31 mouse cellular contexts compared by ENCODE assay signal in genomic region chr7:109756291-109756690, GRCm38 (mm10). TPM values are rescaled to one million over a fixed set of nuclear protein-coding genes. Genes with fewer than 3 reads are reported as not detected.
A peak's percentile ranks its signal among the peaks of the same experiment; 100 is the strongest.
DNase-seq lines count a peak whose midpoint lies in the region; ATAC-seq and TF ChIP-seq lines count a peak whose summit lies in the region.
"Had no signal": no experiment of that assay in that cellular context is flagged by ENCODE, and none has a peak within 500 bp of the region (broad histone marks: within the 10 kb centered on the region; RNA-seq: fewer than 3 reads in every experiment).

No protein-coding gene starts in this region.

- H3K9ac ChIP-seq in kidney, embryonic 16.5 days (replicated peaks; ENCODE audit: low read length): no peak overlapping the region
- H3K9ac ChIP-seq in liver, adult 2 months (ENCODE audit: low read depth, low read length): no peak overlapping the region
- H3K9ac ChIP-seq in liver, postnatal 0 days (replicated peaks): no peak overlapping the region
- H3K9ac ChIP-seq: embryonic facial prominence, embryonic 12.5 days; embryonic facial prominence, embryonic 15.5 days; forebrain, postnatal 0 days; heart, embryonic 12.5 days; heart, embryonic 15.5 days; hindbrain, embryonic 14.5 days had no signal

- no peaks in the 10 kb centered on the region for H3K9me3 ChIP-seq in kidney, embryonic 16.5 days (ENCODE audit: low read length)
- no peaks in the 10 kb centered on the region for H3K9me3 ChIP-seq in liver, postnatal 0 days (ENCODE audit: low read length)
- H3K9me3 ChIP-seq: embryonic facial prominence, embryonic 12.5 days; embryonic facial prominence, embryonic 15.5 days; heart, embryonic 12.5 days; heart, embryonic 15.5 days had no signal

- ATAC-seq in kidney, embryonic 16.5 days (ENCODE audit: low FRiP score, low TSS enrichment): no peak
- ATAC-seq in liver, postnatal 0 days: no peak
- ATAC-seq: CD4-positive, CD25-positive, alpha-beta regulatory T cell, adult 4 months; forebrain, embryonic 14.5 days; forebrain, postnatal 0 days had no signal

- no peak overlapping the region for H3K4me3 ChIP-seq in kidney, adult 2 months (ENCODE audit: insufficient read depth, low read depth, low read length)
- no peak overlapping the region for H3K4me3 ChIP-seq in kidney, embryonic 16.5 days (ENCODE audit: low read length)
- H3K4me3 ChIP-seq in liver, adult 2 months (ENCODE audit: insufficient read depth, low read depth, low read length): no peak overlapping the region
- no peak overlapping the region for H3K4me3 ChIP-seq in liver, postnatal 0 days (ENCODE audit: low read depth, low read length)
- H3K4me3 ChIP-seq: embryonic facial prominence, embryonic 12.5 days; embryonic facial prominence, embryonic 15.5 days; heart, embryonic 12.5 days; heart, embryonic 15.5 days had no signal

- H3K27me3 ChIP-seq in kidney, adult 2 months (replicated peaks; ENCODE audit: control insufficient read depth, insufficient read depth, low read length): no peaks in the 10 kb centered on the region
- no peaks in the 10 kb centered on the region for H3K27me3 ChIP-seq in kidney, embryonic 16.5 days (ENCODE audit: insufficient read depth, low read length)
- H3K27me3 ChIP-seq in liver, adult 2 months (ENCODE audit: control insufficient read depth, insufficient read depth, low read length): no peaks in the 10 kb centered on the region
- H3K27me3 ChIP-seq in liver, postnatal 0 days (ENCODE audit: insufficient read depth, low read length): no peaks in the 10 kb centered on the region
- H3K27me3 ChIP-seq: embryonic facial prominence, embryonic 12.5 days; embryonic facial prominence, embryonic 15.5 days; heart, embryonic 12.5 days; heart, embryonic 15.5 days had no signal

- 66% methylated on average over 3 of the region's 3 CpGs for WGBS in kidney, adult 2 months
- WGBS in kidney, embryonic 16.5 days: 85% methylated on average over 3 of the region's 3 CpGs
- 80% methylated on average over 3 of the region's 3 CpGs for WGBS in liver, adult 2 months
- 85% methylated on average over 3 of the region's 3 CpGs for WGBS in liver, postnatal 0 days (ENCODE audit: insufficient replicate concordance)

- H3K79me2 ChIP-seq in liver, adult 2 months (ENCODE audit: control insufficient read depth, insufficient read depth, low read length): no peaks in the 10 kb centered on the region; the same call in 1 of the 2 replicates

- TF ChIP-seq EP300 in liver, postnatal 0 days (IDR thresholded peaks at IDR 0.05; ENCODE audit: low read depth): no peak

- H3K4me2 ChIP-seq in kidney, embryonic 16.5 days (replicated peaks; ENCODE audit: low read depth, low read length): no peak overlapping the region
- H3K4me2 ChIP-seq in liver, postnatal 0 days (ENCODE audit: low read depth, low read length): no peak overlapping the region
- H3K4me2 ChIP-seq: embryonic facial prominence, embryonic 12.5 days; embryonic facial prominence, embryonic 15.5 days; heart, embryonic 12.5 days; heart, embryonic 15.5 days; hindbrain, embryonic 14.5 days had no signal

- H3K36me3 ChIP-seq in kidney, adult 2 months (ENCODE audit: control insufficient read depth, insufficient read depth, low read length): no peaks in the 10 kb centered on the region
- H3K36me3 ChIP-seq in kidney, embryonic 16.5 days (ENCODE audit: insufficient read depth, low read length): no peaks in the 10 kb centered on the region
- H3K36me3 ChIP-seq in liver, adult 2 months (ENCODE audit: control insufficient read depth, insufficient read depth, low read length): no peaks in the 10 kb centered on the region
- no peaks in the 10 kb centered on the region for H3K36me3 ChIP-seq in liver, postnatal 0 days (replicated peaks; ENCODE audit: insufficient read depth, low read length)
- H3K36me3 ChIP-seq: embryonic facial prominence, embryonic 12.5 days; embryonic facial prominence, embryonic 15.5 days; heart, embryonic 12.5 days; heart, embryonic 15.5 days had no signal

- no peak overlapping the region for H3K27ac ChIP-seq in kidney, adult 2 months (ENCODE audit: insufficient read depth, low read depth, low read length)
- H3K27ac ChIP-seq in kidney, embryonic 16.5 days (ENCODE audit: low read length): no peak overlapping the region
- H3K27ac ChIP-seq in liver, adult 2 months (replicated peaks; ENCODE audit: insufficient read depth, low read depth, low read length): no peak overlapping the region
- no peak overlapping the region for H3K27ac ChIP-seq in liver, postnatal 0 days (ENCODE audit: low read depth)
- H3K27ac ChIP-seq: embryonic facial prominence, embryonic 12.5 days; embryonic facial prominence, embryonic 15.5 days; heart, embryonic 15.5 days; hindbrain, embryonic 14.5 days had no signal

- TF ChIP-seq CTCF in kidney, adult 2 months (conservative IDR thresholded peaks at IDR 0.05; ENCODE audit: insufficient read depth, insufficient read length, low read depth, low read length): no peak
- no peak for TF ChIP-seq CTCF in liver, adult 2 months (IDR thresholded peaks at IDR 0.05; ENCODE audit: low read depth, low read length)
- TF ChIP-seq CTCF in liver, postnatal 0 days (IDR thresholded peaks at IDR 0.05; ENCODE audit: low read depth): no peak

- no peak for TF ChIP-seq POLR2A in kidney, adult 2 months (IDR thresholded peaks at IDR 0.05; ENCODE audit: low read depth, low read length)
- no peak for TF ChIP-seq POLR2A in liver, adult 2 months (IDR thresholded peaks at IDR 0.05; ENCODE audit: extremely low read depth, insufficient read depth, low read length)

- H3K4me1 ChIP-seq in kidney, adult 2 months (ENCODE audit: control insufficient read depth, insufficient read depth, low read length): peaks cover 12% of the 10 kb centered on the region
- H3K4me1 ChIP-seq in kidney, embryonic 16.5 days (ENCODE audit: insufficient read depth, low read length): peaks cover 8% of the 10 kb centered on the region
- H3K4me1 ChIP-seq in liver, adult 2 months (ENCODE audit: control insufficient read depth, insufficient read depth, low read length): peaks cover 3% of the 10 kb centered on the region; the same call in 1 of the 2 replicates
- H3K4me1 ChIP-seq in liver, postnatal 0 days (ENCODE audit: insufficient read depth): peaks cover 8% of the 10 kb centered on the region

- DNase-seq in kidney, adult 2 months: peak; percentile 90
- peak; percentile 18 for DNase-seq in liver, adult 2 months (ENCODE audit: extremely low read depth, low read depth, low spot score)
- DNase-seq in liver, postnatal 0 days: no peak
- DNase-seq in kidney, postnatal 36 days: peak; percentile 67 to 69
- no peak for DNase-seq in natural killer cell, adult 2 months (ENCODE audit: low spot score in 2 of 2)
- DNase-seq: adrenal gland, adult 2 months; adrenal gland, postnatal 14 days; cerebellum, adult 11 months; cerebellum, adult 2 months; cerebellum, adult 9-11 months; cerebellum, postnatal 25 days; forebrain, postnatal 0 days; gastrocnemius, postnatal 25 days; heart, adult 18-20 months; heart, postnatal 10 days; heart, postnatal 4 days had no signal

RNA-seq across cellular contexts. Expression of gene Tmem9b, which starts 3.6 kb away (rescaled TPM):
- polyA plus RNA-seq in kidney, adult 2 months (2012; rRNA removed): 65.8 and 74.5 TPM in 2 replicates
- 60.2 and 64.1 TPM in 2 replicates for polyA plus RNA-seq in kidney, embryonic 16.5 days (2015; fragmentation: Nextera tagmentation; extraction: Ambion mirVana)
- 25.2 and 26.3 TPM in 2 replicates for total RNA-seq in liver, adult 2 months (2014; rRNA removed)
- polyA plus RNA-seq in liver, adult 2 months (2012; rRNA removed): 16.5 and 18.4 TPM in 2 replicates
- 40.5 and 40.8 TPM in 2 replicates for polyA plus RNA-seq in liver, postnatal 0 days (2015; fragmentation: Nextera tagmentation; extraction: Ambion mirVana)

RNA-seq across cellular contexts. Expression of gene Ascl3, which starts 24.8 kb away (rescaled TPM):
- 0.92 and 1.6 TPM in 2 replicates for polyA plus RNA-seq in kidney, adult 2 months (2012; rRNA removed)
- 0.36 TPM in 1 of 2 replicates, not detected in the other for polyA plus RNA-seq in kidney, embryonic 16.5 days (2015; fragmentation: Nextera tagmentation; extraction: Ambion mirVana)
- total RNA-seq in liver, adult 2 months (2014; rRNA removed): not detected in 2 replicates
- 0.18 TPM in 1 of 2 replicates, not detected in the other for polyA plus RNA-seq in liver, adult 2 months (2012; rRNA removed)
- polyA plus RNA-seq in liver, postnatal 0 days (2015; fragmentation: Nextera tagmentation; extraction: Ambion mirVana): not detected in 2 replicates
- total RNA-seq: adrenal gland, adult 2 months; adrenal gland, postnatal 14 days; adrenal gland, postnatal 4 days; common myeloid progenitor, adult 5-6 weeks; forebrain, postnatal 0 days; gastrocnemius, adult 8-10 months; gastrocnemius, postnatal 25 days; heart, adult 18-20 months; heart, postnatal 10 days; heart, postnatal 4 days; MEL had no signal
- polyA plus RNA-seq: CD4-positive, CD25-positive, alpha-beta regulatory T cell, adult 4 months; embryonic facial prominence, embryonic 12.5 days; forebrain, embryonic 14.5 days; forebrain, postnatal 0 days; heart, embryonic 12.5 days; heart, embryonic 15.5 days; hindbrain, embryonic 11.5 days; hindbrain, embryonic 14.5 days had no signal

RNA-seq across cellular contexts. Expression of gene Nrip3, which starts 25.5 kb away (rescaled TPM):
- 1.6 and 1.7 TPM in 2 replicates for polyA plus RNA-seq in kidney, adult 2 months (2012; rRNA removed)
- polyA plus RNA-seq in kidney, embryonic 16.5 days (2015; fragmentation: Nextera tagmentation; extraction: Ambion mirVana): 0.65 and 0.92 TPM in 2 replicates
- total RNA-seq in liver, adult 2 months (2014; rRNA removed): 0.07 TPM in 1 of 2 replicates, not detected in the other
- not detected in 2 replicates for polyA plus RNA-seq in liver, adult 2 months (2012; rRNA removed)
- polyA plus RNA-seq in liver, postnatal 0 days (2015; fragmentation: Nextera tagmentation; extraction: Ambion mirVana): 0.14 and 0.28 TPM in 2 replicates
- total RNA-seq: MEL had no signal
- polyA plus RNA-seq: C2C12 had no signal

RNA-seq across cellular contexts. Expression of gene BC051019, which starts 32.6 kb away (rescaled TPM):
- polyA plus RNA-seq in kidney, adult 2 months (2012; rRNA removed): 0.08 TPM in 1 of 2 replicates, not detected in the other
- 0.25 TPM in 1 of 2 replicates, not detected in the other for polyA plus RNA-seq in kidney, embryonic 16.5 days (2015; fragmentation: Nextera tagmentation; extraction: Ambion mirVana)
- total RNA-seq in liver, adult 2 months (2014; rRNA removed): not detected in 2 replicates
- polyA plus RNA-seq in liver, adult 2 months (2012; rRNA removed): not detected in 2 replicates
- polyA plus RNA-seq in liver, postnatal 0 days (2015; fragmentation: Nextera tagmentation; extraction: Ambion mirVana): 0.08 TPM in 1 of 2 replicates, not detected in the other
- total RNA-seq: adrenal gland, adult 2 months; adrenal gland, postnatal 14 days; adrenal gland, postnatal 4 days; common myeloid progenitor, adult 5-6 weeks; gastrocnemius, adult 8-10 months; gastrocnemius, postnatal 25 days; heart, postnatal 10 days; heart, postnatal 4 days; MEL had no signal
- polyA plus RNA-seq: adrenal gland, adult 2 months; forebrain, embryonic 11.5 days; heart, embryonic 12.5 days had no signal

RNA-seq across cellular contexts. Expression of gene Akip1, which starts 52.8 kb away (rescaled TPM):
- 24.7 and 29.8 TPM in 2 replicates for polyA plus RNA-seq in kidney, adult 2 months (2012; rRNA removed)
- 32.8 and 34.0 TPM in 2 replicates for polyA plus RNA-seq in kidney, embryonic 16.5 days (2015; fragmentation: Nextera tagmentation; extraction: Ambion mirVana)
- total RNA-seq in liver, adult 2 months (2014; rRNA removed): 17.2 and 20.2 TPM in 2 replicates
- polyA plus RNA-seq in liver, adult 2 months (2012; rRNA removed): 14.0 and 15.9 TPM in 2 replicates
- polyA plus RNA-seq in liver, postnatal 0 days (2015; fragmentation: Nextera tagmentation; extraction: Ambion mirVana): 23.7 and 24.5 TPM in 2 replicates

Comparison
In these comparisons a context has a peak if more than half of its experiments do, and no peak if none do; other contexts are left out.
1. DNase-seq: peak in kidney, adult 2 months (single experiment), liver, adult 2 months (single experiment) and kidney, postnatal 36 days (2 of 2); none in liver, postnatal 0 days (single experiment) and natural killer cell, adult 2 months (0 of 2).